Mouse (Mus musculus) thymus, postnatal 0 days (tissue): ENCODE measurements at regions not wholly inside any gene's neighbourhood (a gene's known extent, or its start where the extent isn't known, plus 50 kb on each side); places are given as distances from the start of the nearest gene placed in this dataset.

Source experiments
- DNase-seq: peaks from one replicate; pipeline ENCODE4 v3.0.0-alpha.2; 2015; ENCODE audit warnings: low spot score

DNA sequence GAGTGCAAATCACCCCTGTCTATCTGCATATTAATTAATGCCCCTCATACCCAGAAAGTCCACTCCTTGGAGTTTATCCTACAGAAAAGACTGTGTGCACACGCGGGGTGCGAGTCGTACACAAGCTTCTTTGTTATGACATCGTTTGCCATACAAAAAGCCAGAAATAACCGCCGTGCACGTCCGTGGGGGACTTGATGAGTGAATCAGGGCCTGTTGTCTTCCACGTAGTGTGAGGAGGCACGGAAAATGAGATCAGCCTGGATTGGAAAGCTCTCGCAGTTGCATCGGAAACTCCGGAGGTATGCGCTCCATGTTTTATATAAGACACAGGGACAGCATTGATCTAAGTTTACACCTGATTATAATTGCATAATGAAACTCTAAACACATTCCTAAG, 120.3 kb downstream of the Etnk1 start:
- no peak for DNase-seq

DNA sequence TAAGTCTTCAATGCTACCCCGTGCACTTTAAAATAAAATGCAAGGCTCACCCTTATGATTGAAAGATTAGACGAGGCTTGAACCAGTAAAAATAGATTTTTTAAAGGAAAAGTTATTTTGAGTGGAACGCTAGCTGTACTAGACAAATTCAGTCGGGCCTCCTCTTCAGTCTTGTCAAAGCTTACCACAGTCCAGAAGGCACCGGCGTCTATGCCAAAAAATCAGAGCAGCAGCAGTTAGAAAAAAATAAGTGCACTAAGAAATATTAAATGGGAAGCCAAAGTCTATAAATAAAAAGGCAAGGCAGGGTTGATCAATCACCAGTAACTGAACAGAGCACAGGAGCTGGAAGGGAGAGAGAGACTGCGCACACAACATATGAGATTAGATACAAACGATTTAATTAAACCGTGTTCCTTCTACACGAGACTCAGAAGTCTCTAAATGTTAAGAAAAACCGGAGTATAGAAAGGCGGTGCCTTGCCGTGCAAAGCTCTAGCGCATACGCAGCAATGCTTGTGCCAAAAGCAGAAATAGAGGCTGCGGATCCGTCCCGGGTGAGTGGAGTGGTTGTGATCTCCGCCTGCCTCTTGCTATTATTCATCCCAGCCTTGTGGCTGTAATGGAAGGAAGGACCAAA, 121.6 kb downstream of the Etnk1 start:
- no peak for DNase-seq

DNA sequence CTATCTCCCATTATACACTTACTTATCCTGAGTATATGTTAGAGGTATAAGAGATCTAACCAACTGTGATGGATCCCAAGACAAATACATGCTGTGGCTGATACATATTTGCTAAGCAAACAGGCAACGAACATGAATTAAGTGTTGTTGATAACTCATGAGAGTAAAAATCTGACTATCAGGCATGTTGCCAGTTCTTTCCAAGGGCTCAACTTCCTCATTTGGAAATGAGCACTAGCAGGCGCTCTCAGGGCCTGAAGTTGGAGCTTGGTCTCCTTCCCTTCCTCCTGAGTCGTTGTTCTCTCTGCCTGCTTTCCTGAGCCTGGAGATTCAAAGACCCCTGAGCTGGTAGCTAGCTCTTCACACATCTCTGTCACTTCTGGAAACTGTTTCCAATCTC, 126.6 kb downstream of the Etnk1 start:
- DNase-seq, result no peak

DNA sequence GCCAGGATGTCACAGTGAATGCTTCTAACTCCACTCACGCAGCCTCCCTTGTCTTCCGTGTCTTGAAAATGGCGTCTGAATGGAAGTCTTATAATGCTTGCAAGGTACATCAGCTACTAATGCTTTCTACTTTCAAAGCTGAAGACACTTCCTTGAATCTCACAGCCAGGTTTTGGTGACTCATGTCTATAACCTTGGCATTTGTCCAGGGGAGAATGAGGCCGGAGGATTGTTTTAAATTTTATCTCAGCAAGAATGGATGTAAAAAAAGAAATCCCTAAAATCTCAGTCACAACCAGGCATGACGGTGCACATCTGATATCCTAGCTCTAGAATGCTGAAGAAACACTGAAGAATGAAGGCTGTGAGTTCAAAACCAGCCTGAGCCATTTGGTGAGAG, 131.4 kb downstream of the Etnk1 start:
- no peak for DNase-seq

DNA sequence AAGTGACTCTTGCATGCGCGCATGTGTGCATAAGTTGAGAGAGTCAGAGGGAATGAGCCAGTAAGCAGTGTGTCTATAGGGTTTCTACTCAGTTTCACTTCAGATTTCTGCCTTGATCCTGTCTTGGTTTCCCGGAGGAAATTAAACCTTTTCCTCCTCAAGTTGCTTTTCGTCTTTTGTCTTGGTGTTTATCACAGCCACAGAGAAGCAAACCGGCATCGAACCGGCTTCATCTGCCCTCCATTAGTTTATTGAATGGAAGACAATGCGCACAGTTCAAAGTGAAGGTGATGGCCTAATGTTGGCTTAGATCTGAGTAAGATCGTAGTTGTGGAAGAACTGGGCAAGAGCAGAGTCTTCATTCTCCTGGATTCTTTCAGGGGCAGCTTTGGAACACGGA, 134.4 kb downstream of the Etnk1 start:
- no peak for DNase-seq

DNA sequence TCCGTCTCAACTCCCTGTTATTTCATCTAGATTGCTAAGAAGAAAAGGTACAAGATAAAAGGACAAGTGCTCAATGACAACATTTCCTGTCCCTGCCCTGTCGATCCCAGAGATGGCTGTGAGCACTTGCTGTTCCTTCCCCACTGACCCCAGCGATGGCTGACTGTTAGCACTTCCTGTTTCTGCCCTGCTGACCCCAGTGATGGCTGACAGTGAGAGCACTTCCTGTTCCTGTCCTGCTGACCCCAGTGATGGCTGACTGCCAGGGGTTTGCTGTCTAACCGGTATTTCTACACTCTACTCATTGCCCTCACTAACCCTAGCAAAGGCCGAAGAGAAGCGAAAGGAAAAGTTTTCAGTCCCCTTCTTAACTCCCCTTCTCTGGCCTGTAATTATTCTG, 140.3 kb downstream of the Etnk1 start:
- DNase-seq, result no peak

DNA sequence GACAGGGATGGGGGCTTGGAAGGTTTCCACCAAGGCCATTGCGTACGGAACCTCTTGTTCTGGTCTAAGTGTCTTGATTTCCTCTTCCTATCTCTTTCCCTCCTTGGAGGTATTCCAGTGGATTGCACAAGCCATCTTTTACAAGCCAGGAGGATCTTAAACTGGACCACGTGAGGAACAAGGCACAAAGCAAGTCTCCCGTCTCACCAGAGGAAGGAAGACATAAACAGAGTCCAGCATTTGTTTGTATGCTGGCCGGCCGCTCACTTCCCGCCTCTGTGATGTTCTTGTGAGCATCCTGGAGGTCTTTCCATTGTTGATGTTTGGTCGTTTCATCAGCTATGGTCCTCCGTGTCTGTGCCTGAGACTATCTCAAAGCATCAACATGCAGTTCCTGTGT, 148.8 kb downstream of the Etnk1 start:
- no peak for DNase-seq

DNA sequence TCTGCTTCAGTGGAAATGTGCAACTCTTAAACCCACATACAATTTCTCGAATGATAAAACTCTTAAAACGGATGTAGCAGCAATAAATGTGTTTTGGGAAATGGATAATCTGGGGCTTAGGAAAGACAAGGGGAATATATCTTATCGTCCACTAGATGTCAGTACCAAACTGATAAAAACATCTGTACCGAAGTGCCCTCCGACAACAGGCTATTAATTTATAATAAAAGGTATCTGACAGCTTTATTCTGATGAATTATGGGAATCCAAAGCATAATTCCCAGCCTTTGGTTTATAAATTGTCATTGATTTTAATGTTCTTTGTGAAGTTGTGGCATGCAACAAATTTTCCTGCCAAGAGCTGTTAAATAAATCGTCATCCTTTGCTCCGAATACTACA, 153.4 kb downstream of the Etnk1 start:
- no peak for DNase-seq

DNA sequence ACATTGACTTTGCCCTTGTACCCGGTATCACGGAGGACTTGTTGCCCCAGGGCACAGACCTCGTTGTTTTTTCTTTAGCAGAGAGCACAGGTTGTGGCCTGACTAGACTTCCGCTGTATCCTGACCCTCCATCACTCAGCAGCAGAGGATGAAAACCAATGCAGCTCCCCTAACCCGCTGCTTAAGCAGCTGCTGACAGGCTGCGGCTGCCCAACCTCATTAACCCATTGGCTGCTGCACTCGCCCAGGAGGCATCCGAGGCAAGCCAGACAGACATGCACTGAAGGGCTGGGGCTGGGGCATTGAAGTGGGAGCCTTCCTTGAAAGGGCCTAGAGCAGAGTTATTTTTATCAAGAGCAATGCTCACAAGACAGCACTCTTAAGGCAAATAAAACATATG, 157.6 kb downstream of the Etnk1 start:
- no peak for DNase-seq

DNA sequence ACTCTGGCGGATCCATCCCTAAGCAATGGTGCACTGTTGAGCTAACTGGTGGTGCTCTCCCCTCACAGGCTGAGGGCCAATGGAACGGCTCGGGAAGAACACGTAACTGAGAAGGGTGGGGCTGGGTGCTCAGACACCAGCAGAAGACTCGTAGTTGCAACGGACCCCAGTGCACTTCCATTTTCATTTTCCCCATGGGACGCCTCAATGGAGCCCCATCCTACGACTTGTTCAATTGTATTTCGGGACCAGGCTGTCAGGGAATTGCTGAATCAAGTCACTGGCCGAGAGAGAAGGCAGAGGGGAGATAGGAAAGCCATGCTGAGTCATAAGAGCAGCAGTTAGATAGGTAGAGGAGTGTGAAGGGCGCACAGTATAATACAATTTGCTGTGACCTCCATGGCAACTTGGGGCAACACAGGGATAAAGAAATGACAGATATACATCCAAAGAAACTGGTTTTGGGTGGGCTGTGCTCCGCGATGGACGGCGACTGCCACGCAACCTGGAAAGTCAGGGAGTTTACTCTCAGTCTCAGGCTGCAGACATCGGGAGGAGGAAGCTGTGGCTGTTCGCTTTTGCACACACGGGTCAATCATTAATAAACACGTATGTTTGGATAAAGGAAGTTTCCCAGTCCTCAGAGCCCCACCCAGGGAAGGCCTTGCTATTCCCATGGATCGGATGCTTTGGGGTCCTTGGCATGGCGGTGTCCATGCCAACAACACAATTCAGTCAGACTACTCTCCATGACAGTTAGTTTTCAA, 160.1 kb downstream of the Etnk1 start:
- no peak for DNase-seq

DNA sequence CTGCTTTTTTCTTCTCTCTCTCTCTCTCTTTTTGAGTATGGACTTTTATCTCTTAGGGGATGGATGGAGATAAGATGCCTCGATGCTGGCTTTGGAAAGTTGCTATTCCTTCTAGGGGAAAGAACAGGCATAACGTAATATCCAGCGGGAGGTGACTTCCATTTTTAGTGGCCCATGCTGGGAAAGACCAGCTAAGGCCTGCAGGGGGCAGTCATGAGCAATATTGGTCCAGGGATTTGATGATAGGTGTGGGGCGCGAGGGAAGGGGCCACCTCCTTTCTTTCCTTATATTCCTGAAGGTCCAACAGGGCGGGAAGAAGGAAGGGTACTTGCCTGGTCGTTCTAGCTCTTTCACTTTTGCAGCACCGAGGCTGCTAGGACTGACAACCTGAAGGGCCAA, 160.8 kb downstream of the Etnk1 start:
- DNase-seq, result no peak

DNA sequence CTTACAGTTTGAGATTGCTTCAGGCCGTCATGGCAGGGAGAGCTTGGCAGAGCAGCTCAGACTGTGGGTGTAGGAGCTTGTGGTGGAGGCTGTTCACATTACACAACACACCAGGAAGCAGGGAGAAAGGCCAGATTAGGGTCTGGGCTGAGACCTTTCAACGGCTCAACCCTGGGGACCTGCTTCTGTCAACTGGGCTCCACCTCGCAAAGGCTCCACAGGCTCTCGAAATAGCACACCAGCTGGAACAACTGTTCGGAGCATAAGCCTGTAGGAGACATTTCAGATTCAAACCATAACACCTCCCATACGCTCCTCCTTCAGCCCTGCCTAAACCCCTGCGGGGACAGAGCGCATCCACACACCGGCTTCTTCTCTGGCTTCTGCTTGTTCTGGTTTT, 161.2 kb downstream of the Etnk1 start:
- DNase-seq, result no peak

DNA sequence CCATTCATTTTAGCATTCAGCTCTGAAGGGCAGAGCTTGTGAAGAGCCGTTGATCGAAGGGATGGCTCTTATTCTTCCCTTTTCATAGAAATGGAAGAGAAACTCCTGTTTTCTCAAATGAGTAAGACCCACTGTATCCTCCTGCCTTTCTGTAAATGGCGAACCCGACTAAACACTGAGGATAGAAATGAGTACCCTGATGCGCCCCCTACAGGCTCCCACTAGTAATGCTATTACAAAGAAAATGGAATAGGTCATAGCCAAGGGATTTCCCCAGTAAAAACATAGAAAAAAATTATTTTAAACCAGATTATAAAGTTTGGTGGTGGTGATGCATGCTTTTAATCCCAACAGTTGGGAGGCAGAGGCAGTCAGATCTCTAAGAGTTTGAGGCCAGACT, 162.1 kb downstream of the Etnk1 start:
- DNase-seq, result no peak

DNA sequence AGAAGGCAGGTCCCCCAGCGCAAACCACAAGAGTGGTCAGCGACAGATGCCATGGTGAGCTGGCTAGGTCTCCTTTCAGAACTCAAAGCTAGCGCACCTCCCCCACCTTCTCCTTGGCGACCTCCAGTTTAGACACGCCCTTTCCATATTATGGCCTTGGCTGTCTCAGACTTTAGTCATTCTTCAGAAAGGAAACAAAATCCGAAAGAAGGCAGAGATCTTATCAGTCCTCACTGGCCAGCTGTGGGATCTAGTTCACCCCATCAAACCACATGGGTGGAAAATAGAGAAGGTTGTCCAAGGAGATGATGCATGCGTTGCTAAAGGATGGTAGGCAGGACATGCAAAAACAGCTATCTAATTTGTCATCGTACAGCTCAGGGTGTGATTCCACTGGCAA, 166.5 kb downstream of the Etnk1 start:
- DNase-seq, result no peak

DNA sequence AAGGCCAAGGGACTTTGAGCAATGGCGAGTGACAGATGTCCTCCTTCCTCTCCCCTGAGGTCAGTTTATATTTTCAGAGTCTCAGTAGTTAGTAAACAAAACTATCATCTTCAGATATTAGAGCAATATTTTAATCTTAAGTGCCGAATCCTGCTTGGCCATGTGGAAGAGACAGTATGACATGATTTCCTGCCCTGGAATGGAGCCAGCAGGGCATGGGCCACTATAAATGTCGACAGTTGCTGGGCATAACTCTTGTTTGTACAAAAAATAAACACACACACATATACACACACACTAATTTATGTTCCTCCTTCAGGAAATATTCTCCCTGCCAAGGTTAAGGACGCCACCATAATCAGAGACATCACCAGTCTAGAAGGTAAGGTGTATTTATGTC, 169.6 kb downstream of the Etnk1 start:
- DNase-seq, result no peak

DNA sequence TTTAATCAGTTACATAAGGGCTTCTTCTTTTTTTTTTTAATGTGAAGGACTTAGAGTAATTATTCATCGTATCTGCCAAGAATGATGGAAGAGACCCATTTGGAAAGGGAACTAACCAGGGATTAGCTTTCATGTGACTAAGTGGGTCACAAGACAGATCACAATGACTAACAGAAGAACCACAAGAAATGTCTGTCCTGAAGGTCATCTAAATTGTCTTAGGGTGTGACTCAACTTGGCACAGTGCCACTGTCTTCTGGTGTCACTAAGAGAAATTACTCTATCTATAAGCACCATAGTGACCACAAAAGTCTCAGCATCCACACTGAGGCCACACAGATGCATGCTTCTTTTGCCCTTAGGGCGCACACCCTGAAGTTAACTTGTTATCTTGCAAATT, 182.0 kb downstream of the Etnk1 start:
- no peak for DNase-seq

DNA sequence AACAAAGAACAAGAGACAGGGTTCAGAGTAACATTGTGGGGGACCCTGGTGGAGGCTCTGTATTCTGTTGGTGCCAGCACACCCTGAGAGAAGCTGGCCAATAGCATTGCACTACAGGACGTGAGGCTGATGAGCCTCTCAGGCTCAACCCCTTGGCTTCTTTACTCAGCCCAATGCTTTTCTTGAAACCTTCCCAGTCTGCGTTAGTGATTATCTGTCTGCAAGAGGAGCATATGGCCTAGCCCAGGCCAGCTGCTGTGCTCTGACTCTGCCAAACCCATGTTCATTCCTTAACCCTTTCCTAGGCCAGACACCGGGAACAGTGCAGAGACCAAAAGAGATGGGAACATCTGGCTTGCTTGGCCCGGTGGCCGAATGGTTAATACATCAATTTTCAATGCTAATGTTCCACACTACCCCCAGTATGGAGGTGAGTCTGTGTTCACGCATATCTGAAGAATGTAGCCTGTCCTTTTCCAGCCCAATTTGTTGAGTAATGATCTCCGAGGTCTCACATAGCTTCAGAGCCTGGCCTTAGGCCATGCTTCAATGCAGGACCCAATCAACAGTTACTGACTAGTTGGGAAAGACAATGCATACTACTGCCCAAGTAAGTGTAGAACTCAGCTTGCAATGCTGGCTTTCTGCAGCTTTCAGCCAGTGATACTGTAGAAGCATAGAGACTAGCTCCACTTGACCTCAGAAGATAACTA, 192.5 kb downstream of the Etnk1 start:
- DNase-seq, result no peak

DNA sequence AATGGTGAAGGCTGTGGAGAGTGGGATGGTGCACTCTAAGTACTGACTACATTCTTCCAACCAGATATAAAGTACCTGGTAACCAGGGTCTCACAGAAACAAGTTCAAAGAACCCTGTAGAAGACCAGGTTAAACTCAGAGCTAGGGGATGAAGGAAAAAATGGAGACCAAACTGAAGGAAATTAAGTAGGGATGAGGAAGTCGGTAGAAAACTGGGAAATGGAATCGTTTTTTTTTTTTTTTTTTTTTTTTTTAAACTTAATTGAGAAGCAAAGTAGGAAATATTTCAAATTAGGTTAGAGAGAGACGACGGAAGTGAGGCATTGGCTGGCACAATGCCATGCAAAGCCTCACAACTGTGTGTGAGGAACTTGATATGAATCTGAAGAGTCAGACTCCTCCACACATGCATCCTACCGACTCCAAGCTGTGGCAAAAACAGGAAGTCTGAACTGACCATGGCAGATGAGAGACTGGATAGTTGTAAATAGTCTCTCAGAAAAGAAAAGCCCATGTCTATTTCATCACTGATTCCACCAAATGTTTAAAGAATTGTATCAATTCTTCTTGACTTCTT, 194.2 kb downstream of the Etnk1 start:
- DNase-seq, result no peak

DNA sequence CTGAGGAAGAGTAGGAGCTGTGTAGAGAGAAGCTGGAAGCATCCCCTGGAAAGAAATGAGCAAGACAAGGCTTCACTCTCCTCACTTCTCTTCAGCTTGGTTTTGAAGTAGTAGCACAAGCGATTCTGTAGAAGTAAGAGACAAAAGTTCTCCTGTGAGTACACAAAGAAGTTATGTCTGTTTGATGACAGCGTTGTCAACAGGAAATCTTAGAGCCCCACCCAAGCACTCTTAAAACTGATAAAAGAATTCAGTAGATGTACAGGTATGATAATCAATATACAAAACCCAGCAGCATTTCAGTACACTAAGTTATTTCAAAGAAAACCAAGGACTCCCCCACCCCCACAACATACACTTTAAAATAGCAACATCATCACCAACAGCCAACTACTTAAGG, 194.9 kb downstream of the Etnk1 start:
- DNase-seq, result no peak

DNA sequence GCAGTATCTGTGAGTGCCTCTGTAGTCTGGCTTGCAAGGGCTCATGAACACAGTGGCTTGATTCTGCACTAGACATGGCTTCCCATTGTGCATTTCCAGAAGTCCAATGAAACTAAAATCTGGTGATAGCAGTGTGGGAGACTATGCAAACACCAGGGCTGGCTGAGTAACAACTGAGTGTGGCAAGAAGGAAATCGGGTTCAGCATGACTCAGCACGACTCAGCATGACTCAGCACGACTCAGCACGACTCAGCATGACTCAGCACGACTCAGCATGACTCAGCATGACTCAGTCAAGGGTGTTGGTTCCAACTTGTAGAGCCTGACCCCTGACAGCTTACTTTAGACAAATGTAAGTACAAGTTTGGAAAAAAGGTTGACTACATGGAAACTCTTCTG, 198.8 kb downstream of the Etnk1 start:
- DNase-seq, result no peak

DNA sequence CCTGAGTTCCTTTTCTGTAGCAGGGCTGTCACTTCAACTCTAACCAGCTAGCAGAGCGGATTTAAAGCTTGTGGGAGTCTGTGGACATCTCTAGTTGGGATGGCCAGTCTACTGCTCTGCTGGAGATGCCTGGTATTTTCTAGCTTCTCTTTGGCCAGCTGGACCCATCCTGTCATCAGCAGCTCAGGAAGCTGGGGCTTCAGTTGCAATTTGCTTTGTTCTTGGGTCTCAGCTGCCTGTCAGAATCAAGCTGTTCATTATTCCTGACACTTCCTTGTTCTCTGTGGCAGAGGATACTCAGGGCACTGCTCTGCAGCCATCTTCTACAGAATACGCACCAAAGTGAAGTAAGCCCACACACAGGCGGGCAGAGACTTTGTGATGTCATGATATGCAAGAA, 200.8 kb downstream of the Etnk1 start:
- no peak for DNase-seq

DNA sequence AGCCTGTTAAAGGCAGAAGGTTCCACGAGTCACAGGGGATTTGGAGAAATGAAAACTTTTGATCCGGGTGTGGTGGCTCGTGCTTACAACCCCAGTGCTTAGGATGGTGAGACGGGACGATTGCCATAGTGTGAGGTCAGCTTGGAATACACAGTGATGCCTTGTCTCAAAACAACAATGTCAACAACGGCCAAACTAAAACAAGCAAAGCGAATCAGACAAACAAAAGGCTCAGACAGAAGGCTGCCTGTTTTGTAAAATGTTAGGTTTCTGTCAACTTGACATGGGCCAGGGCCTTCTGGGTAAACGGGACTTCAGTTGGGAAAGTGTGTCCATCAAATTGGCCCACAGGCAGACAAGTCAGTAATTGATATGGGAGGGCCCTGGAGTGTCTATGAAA, 201.6 kb downstream of the Etnk1 start:
- no peak for DNase-seq

DNA sequence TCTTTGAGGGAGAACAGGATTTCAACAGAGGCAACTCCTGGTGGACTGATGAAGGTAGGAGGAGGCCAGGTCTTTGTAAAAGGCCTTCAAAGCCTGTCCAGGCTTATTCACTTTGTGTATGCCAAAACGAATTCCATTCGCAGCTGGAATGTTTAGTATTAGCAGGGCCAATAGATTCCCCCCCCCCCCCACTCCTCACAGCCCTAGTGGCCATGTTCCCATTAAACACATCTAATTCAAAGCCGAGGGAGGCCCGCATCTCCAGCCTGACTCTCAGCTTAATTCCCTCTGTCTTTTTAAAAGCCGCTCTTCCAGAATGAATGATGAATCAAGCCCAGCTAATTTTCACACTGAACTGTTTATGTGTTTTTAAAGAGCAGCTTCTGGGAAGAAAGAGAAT, 205.5 kb downstream of the Etnk1 start:
- no peak for DNase-seq
